ENCODE assay signal across 28 mouse cellular contexts in the genomic region with DNA sequence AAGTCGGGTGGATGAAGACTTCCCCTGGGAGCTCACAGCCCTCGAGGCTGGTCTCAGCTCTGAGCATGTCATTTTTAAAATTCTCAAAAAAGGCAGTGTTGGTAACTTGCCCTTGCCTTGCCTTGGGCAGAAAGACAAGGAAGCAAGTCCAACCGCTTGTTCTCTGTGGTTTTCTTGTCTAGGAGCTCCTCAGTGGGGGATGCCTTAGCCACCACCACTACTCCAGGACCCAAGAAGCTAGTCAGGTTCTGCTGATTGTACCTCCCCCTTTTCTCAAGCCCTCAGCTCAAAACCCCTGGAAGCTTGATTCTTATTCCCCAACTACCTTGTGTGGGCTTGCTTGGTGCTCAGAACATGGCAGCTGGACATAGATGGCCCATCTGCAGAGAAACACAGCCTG.
DNase-seq lines count a peak whose midpoint lies in the region; ATAC-seq lines count a peak whose summit lies in the region.
"Had no signal": no experiment of that assay in that cellular context is flagged by ENCODE, and none has a peak within 500 bp of the region (broad histone marks: within the 10 kb centered on the region; RNA-seq: fewer than 3 reads in every experiment).

No protein-coding gene starts in this region.

- no peak overlapping the region for H3K9ac ChIP-seq in heart, embryonic 13.5 days
- H3K9ac ChIP-seq: embryonic facial prominence, embryonic 13.5 days; forebrain, embryonic 15.5 days; heart, embryonic 12.5 days; hindbrain, embryonic 13.5 days; intestine, embryonic 15.5 days had no signal

- H3K36me3 ChIP-seq in heart, embryonic 13.5 days: peaks cover 98% of the 10 kb centered on the region
- H3K36me3 ChIP-seq: embryonic facial prominence, embryonic 10.5 days; embryonic facial prominence, embryonic 13.5 days; forebrain, embryonic 15.5 days; hindbrain, embryonic 10.5 days; hindbrain, embryonic 13.5 days; intestine, embryonic 15.5 days had no signal

- WGBS in heart, embryonic 13.5 days: 57% methylated on average over 3 of the region's 3 CpGs

- H3K9me3 ChIP-seq in heart, embryonic 13.5 days: no peaks in the 10 kb centered on the region
- H3K9me3 ChIP-seq: embryonic facial prominence, embryonic 10.5 days; embryonic facial prominence, embryonic 13.5 days; forebrain, embryonic 15.5 days; heart, embryonic 12.5 days; hindbrain, embryonic 10.5 days; hindbrain, embryonic 13.5 days; intestine, embryonic 15.5 days had no signal

- no peaks in the 10 kb centered on the region for H3K27me3 ChIP-seq in heart, embryonic 13.5 days (replicated peaks)
- H3K27me3 ChIP-seq: embryonic facial prominence, embryonic 13.5 days; forebrain, embryonic 15.5 days; heart, embryonic 12.5 days; hindbrain, embryonic 13.5 days; intestine, embryonic 15.5 days; Patski had no signal

- peaks cover 41% of the 10 kb centered on the region for H3K4me1 ChIP-seq in heart, embryonic 13.5 days
- H3K4me1 ChIP-seq: forebrain, embryonic 15.5 days had no signal

- no peak overlapping the region for H3K4me3 ChIP-seq in heart, embryonic 13.5 days
- H3K4me3 ChIP-seq: embryonic facial prominence, embryonic 10.5 days; embryonic facial prominence, embryonic 13.5 days; forebrain, embryonic 15.5 days; heart, adult 2 months; heart, embryonic 12.5 days; hindbrain, embryonic 10.5 days; hindbrain, embryonic 13.5 days; intestine, embryonic 15.5 days had no signal

- no peak for DNase-seq in heart, adult 11 months
- DNase-seq in 3T3-L1 (ENCODE audit: low read depth, low spot score) (peak; percentile 42), MN1 (ENCODE audit: low spot score) (no peak)
- DNase-seq in layer of hippocampus, postnatal 36 days: no peak
- DNase-seq: adrenal gland, postnatal 14 days; cerebellum, adult 11 months; cerebellum, adult 2 months; cerebellum, adult 9-11 months; cerebellum, postnatal 25 days; embryo, embryonic 11 days; gastrocnemius, postnatal 25 days; heart, adult 2 months; heart, postnatal 10 days; kidney, adult 11 months; kidney, adult 9 months had no signal

- H3K27ac ChIP-seq in heart, embryonic 13.5 days (replicated peaks): peak overlapping the region; percentile 24
- H3K27ac ChIP-seq: embryonic facial prominence, embryonic 10.5 days; embryonic facial prominence, embryonic 13.5 days; forebrain, embryonic 15.5 days; heart, adult 2 months; hindbrain, embryonic 10.5 days; hindbrain, embryonic 13.5 days; intestine, embryonic 15.5 days had no signal

- no peak for ATAC-seq in heart, embryonic 13.5 days (ENCODE audit: extremely low read depth, insufficient number of reproducible peaks, low FRiP score, low TSS enrichment)
- peak; percentile 80 for ATAC-seq in common myeloid progenitor, adult 5-6 weeks (replicated peaks; ENCODE audit: low read depth, poor library complexity, severe bottlenecking)
- peak; percentile 42 to 55; a peak in 3 of 4 replicates for ATAC-seq in hematopoietic stem cell, adult 5-6 weeks (replicated peaks in 1 of 2; ENCODE audit: insufficient read depth in 1 of 2, low FRiP score in 2 of 2, low TSS enrichment in 1 of 2, low read depth in 1 of 2, poor library complexity in 2 of 2, severe bottlenecking in 2 of 2)
- ATAC-seq: CD4-positive, CD25-positive, alpha-beta regulatory T cell, adult 4 months; forebrain, embryonic 15.5 days; hindbrain, embryonic 16.5 days; intestine, embryonic 15.5 days; Patski had no signal

- no peak overlapping the region for H3K4me2 ChIP-seq in heart, embryonic 13.5 days
- H3K4me2 ChIP-seq: embryonic facial prominence, embryonic 13.5 days; forebrain, embryonic 15.5 days; heart, embryonic 12.5 days; hindbrain, embryonic 13.5 days; intestine, embryonic 15.5 days had no signal
